Mouse (Mus musculus) limb, embryonic 11.5 days (tissue): ENCODE data around the gene Pdzph1. TPM values are rescaled to one million over a fixed set of nuclear protein-coding genes. Genes with fewer than 3 reads are reported as not detected.

ENCODE experiments used
- ATAC-seq: fragments of 200-750 bp; cut with Nextera tagmentation; 2 replicates; pipeline ENCODE4 v1.8.0; 2017; ENCODE audit warnings: low read depth; ENCODE audit not compliant: insufficient number of reproducible peaks, low FRiP score, low TSS enrichment
- DNase-seq: peaks from one replicate; pipeline ENCODE4 v3.0.0-alpha.2; 2015; ENCODE audit warnings: low spot score
- H3K27ac ChIP-seq: fragments of 300-500 bp; sonication (generic); replicated peaks from 2 replicates; pipeline ENCODE4 v1.5.1; 2014; ENCODE audit warnings: low read depth, mild to moderate bottlenecking, low read length
- H3K27me3 ChIP-seq: fragments of 300-500 bp; sonication (generic); 2 replicates; pipeline ENCODE4 v1.6.1; 2014; ENCODE audit warnings: mild to moderate bottlenecking, low read length, mixed read lengths; ENCODE audit not compliant: control insufficient read depth, insufficient read depth
- H3K36me3 ChIP-seq: fragments of 300-500 bp; sonication (generic); 2 replicates; pipeline ENCODE4 v1.6.1; 2014; ENCODE audit warnings: mild to moderate bottlenecking, low read length, moderate library complexity, mixed read lengths; ENCODE audit not compliant: control insufficient read depth, insufficient read depth
- H3K4me1 ChIP-seq: fragments of 300-500 bp; sonication (generic); 2 replicates; pipeline ENCODE4 v1.6.1; 2014; ENCODE audit warnings: low read length, mixed read lengths; ENCODE audit not compliant: control insufficient read depth, insufficient read depth
- H3K4me2 ChIP-seq: fragments of 300-500 bp; sonication (generic); 2 replicates; pipeline ENCODE4 v1.6.1; 2014; ENCODE audit warnings: low read depth, mild to moderate bottlenecking, moderate library complexity; ENCODE audit not compliant: severe bottlenecking
- H3K4me3 ChIP-seq: fragments of 300-500 bp; sonication (generic); 2 replicates; pipeline ENCODE4 v1.5.1; 2014; ENCODE audit warnings: low read depth, low read length
- H3K9ac ChIP-seq: fragments of 300-500 bp; sonication (generic); 2 replicates; pipeline ENCODE4 v1.6.1; 2014; ENCODE audit warnings: mild to moderate bottlenecking, low read length
- H3K9me3 ChIP-seq: fragments of 300-500 bp; sonication (generic); 2 replicates; pipeline ENCODE4 v1.6.1; 2016; ENCODE audit warnings: low read length; ENCODE audit not compliant: control insufficient read depth
- WGBS: fragments of 180-500 bp; shearing (Covaris S2); extraction: QIAGEN DNeasy Blood & Tissue Kit; methylation state at CpG from one replicate; pipeline ENCODE4 v1.1.7; 2014; 5-methylcytosine and 5-hydroxymethylcytosine counted together
- polyA plus RNA-seq: library from polyadenylated mRNA; unstranded; fragments of >200 nt; fragmentation: Nextera tagmentation; extraction: Ambion mirVana; gene quantifications from 2 replicates; pipeline ENCODE4 v1.2.1, GENCODE M21; 2014

Gene Pdzph1
- polyA plus RNA-seq, 1 experiment from 2014 or later = not detected

GRCm38 (mm10) chr17:58932279-58932982, 58.7 kb downstream of the Pdzph1 start:
- DNase-seq = no peak
- no peak overlapping the region for H3K4me2 ChIP-seq
- H3K9me3 ChIP-seq = no peaks in the 10 kb centered on the region
- H3K27ac ChIP-seq = no peak overlapping the region
- 35% methylated on average over 2 of the region's 2 CpGs for WGBS
- ATAC-seq = no peak
- no peaks in the 10 kb centered on the region for H3K4me1 ChIP-seq
- no peak overlapping the region for H3K4me3 ChIP-seq
- no peak overlapping the region for H3K9ac ChIP-seq
- H3K36me3 ChIP-seq = no peaks in the 10 kb centered on the region
- no peaks in the 10 kb centered on the region for H3K27me3 ChIP-seq

GRCm38 (mm10) chr17:58924754-58925546, 66.2 kb downstream of the Pdzph1 start:
- H3K4me2 ChIP-seq = no peak overlapping the region
- H3K9me3 ChIP-seq = no peaks in the 10 kb centered on the region
- 0 out of 2 replicates have a peak, but pooled peaks cover 3% of the 10 kb centered on the region for H3K4me1 ChIP-seq
- H3K36me3 ChIP-seq = no peaks in the 10 kb centered on the region
- no peak overlapping the region for H3K27ac ChIP-seq
- ATAC-seq = no peak
- no peak overlapping the region for H3K4me3 ChIP-seq
- no peaks in the 10 kb centered on the region for H3K27me3 ChIP-seq
- no peak for DNase-seq
- WGBS = 88% methylated on average over 10 of the region's 10 CpGs
- H3K9ac ChIP-seq = no peak overlapping the region

GRCm38 (mm10) chr17:58923901-58924476, 67.2 kb downstream of the Pdzph1 start:
- Histone ChIP-seq H3K9me3 (no peaks in the 10 kb centered on the region), H3K27ac (no peak overlapping the region), H3K9ac (no peak overlapping the region), H3K4me1 (0 out of 2 replicates have a peak, but pooled peaks cover 3% of the 10 kb centered on the region), H3K4me3 (no peak overlapping the region), H3K4me2 (no peak overlapping the region), H3K27me3 (no peaks in the 10 kb centered on the region), H3K36me3 (no peaks in the 10 kb centered on the region)
- WGBS = 55% methylated on average over 11 of the region's 11 CpGs
- ATAC-seq = no peak
- peak; percentile 23 for DNase-seq

- DNase-seq = no peak
- 86% methylated on average over 7 of the region's 7 CpGs for WGBS
- Histone ChIP-seq H3K27ac (no peak overlapping the region), H3K9ac (no peak overlapping the region), H3K4me1 (0 out of 2 replicates have a peak, but pooled peaks cover 3% of the 10 kb centered on the region), H3K36me3 (no peaks in the 10 kb centered on the region), H3K9me3 (no peaks in the 10 kb centered on the region), H3K27me3 (no peaks in the 10 kb centered on the region), H3K4me2 (no peak overlapping the region), H3K4me3 (no peak overlapping the region)
- no peak for ATAC-seq
Measured at GRCm38 (mm10) chr17:58923316-58923866, 67.8 kb downstream of the Pdzph1 start.

GRCm38 (mm10) chr17:58922821-58923220, 68.4 kb downstream of the Pdzph1 start:
- no peak for DNase-seq
- Histone ChIP-seq H3K4me3 (no peak overlapping the region), H3K36me3 (no peaks in the 10 kb centered on the region), H3K9ac (no peak overlapping the region), H3K27me3 (no peaks in the 10 kb centered on the region), H3K4me2 (no peak overlapping the region), H3K9me3 (no peaks in the 10 kb centered on the region), H3K4me1 (0 out of 2 replicates have a peak, but pooled peaks cover 3% of the 10 kb centered on the region), H3K27ac (no peak overlapping the region)
- 82% methylated on average over 2 of the region's 2 CpGs for WGBS
- no peak for ATAC-seq

- 81% methylated on average over 4 of the region's 4 CpGs for WGBS
- DNase-seq (no peak), ATAC-seq (no peak)
- no peaks in the 10 kb centered on the region for H3K36me3 ChIP-seq
- H3K4me2 ChIP-seq = no peak overlapping the region
- no peak overlapping the region for H3K9ac ChIP-seq
- H3K9me3 ChIP-seq = no peaks in the 10 kb centered on the region
- H3K4me3 ChIP-seq = no peak overlapping the region
- H3K4me1 ChIP-seq = 0 out of 2 replicates have a peak, but pooled peaks cover 3% of the 10 kb centered on the region
- H3K27me3 ChIP-seq = no peaks in the 10 kb centered on the region
- no peak overlapping the region for H3K27ac ChIP-seq
Measured at GRCm38 (mm10) chr17:58919927-58920326, 71.2 kb downstream of the Pdzph1 start.

- DNase-seq (peak; percentile 64), ATAC-seq (peak; percentile 69; the same call in 1 of the 2 replicates)
- Histone ChIP-seq H3K9ac (no peak overlapping the region), H3K4me3 (no peak overlapping the region), H3K4me2 (no peak overlapping the region), H3K27me3 (no peaks in the 10 kb centered on the region), H3K36me3 (no peaks in the 10 kb centered on the region), H3K4me1 (0 out of 2 replicates have a peak, but pooled peaks cover 2% of the 10 kb centered on the region), H3K9me3 (no peaks in the 10 kb centered on the region), H3K27ac (no peak overlapping the region)
- WGBS = 8% methylated on average over 8 of the region's 8 CpGs
Measured at GRCm38 (mm10) chr17:58919061-58919460, 72.1 kb downstream of the Pdzph1 start.

- no peak for ATAC-seq
- Histone ChIP-seq H3K36me3 (no peaks in the 10 kb centered on the region), H3K9ac (no peak overlapping the region), H3K4me2 (no peak overlapping the region), H3K4me1 (no peaks in the 10 kb centered on the region), H3K9me3 (no peaks in the 10 kb centered on the region), H3K27me3 (no peaks in the 10 kb centered on the region), H3K27ac (no peak overlapping the region), H3K4me3 (no peak overlapping the region)
- WGBS = 84% methylated on average over 3 of the region's 3 CpGs
- DNase-seq = no peak
Measured at GRCm38 (mm10) chr17:58918539-58918938, 72.6 kb downstream of the Pdzph1 start.
